Mouse (Mus musculus) activated CD4-positive, CD25-positive, alpha-beta regulatory T cell, adult 4 months (primary cell): ENCODE data around the gene Ncor2. TPM values are rescaled to one million over a fixed set of nuclear protein-coding genes. Genes with fewer than 3 reads are reported as not detected.

Source experiments
- ATAC-seq: one replicate; pipeline ENCODE4 v1.8.0; 2017
- polyA plus RNA-seq, 2 experiments: library from polyadenylated mRNA; unstranded; fragments of 100-300 nt; shearing (Covaris generic); gene quantifications; one replicate each; pipeline ENCODE4 v1.2.1; 2017

Ncor2 gene
- polyA plus RNA-seq, 2 experiments from 2014 or later: 2.9 to 8.0 TPM

- no peak for ATAC-seq
These were observed 53.8 kb downstream of the Ncor2 start for GRCm38 (mm10) chr5:125125219-125125618.

DNA sequence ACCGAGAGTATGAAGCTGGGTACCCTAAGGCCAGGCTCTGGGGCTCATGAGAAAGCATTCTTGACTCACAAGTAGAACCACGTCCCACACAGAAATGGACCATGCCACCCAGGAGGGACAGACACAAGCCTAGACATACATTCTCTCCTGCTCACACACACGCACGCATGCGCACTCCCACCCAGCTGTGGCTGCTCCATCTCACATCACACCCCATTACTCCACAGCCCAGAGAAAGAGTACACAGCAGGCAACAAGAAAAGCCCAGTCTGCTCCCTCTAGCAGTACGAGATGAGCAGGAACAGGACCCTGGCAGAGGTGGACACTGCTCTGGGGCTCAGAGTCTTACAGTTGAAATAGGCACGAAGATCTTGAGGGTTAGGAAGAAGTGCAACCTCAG is 55.0 kb downstream of the Ncor2 start:
- ATAC-seq: no peak

DNA sequence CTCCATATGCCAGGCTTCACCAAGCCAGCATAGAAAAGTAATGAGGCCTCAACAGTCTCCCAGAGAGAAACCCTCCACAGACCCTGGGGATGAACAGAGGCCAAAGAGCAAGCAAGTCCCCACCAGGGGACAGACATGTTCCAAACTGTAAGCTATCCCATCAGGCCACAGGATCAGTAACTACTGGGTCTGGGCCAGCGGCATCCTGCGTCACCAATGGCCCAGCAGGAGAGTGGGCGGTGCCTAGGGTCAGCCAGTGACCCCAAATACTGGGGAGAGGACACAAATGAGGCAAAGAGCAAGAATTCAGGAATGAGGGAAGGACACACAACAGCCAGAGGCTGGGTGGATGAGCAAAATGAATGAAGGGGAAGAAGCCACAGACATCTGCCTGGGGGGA is 55.8 kb downstream of the Ncor2 start:
- ATAC-seq: no peak

GRCm38 (mm10) chr5:125122546-125122945 is 56.5 kb downstream of the Ncor2 start:
- no peak for ATAC-seq

- no peak for ATAC-seq
These were observed 57.0 kb downstream of the Ncor2 start for GRCm38 (mm10) chr5:125122049-125122448.

- ATAC-seq: no peak
These were observed 58.3 kb downstream of the Ncor2 start for GRCm38 (mm10) chr5:125120517-125121303.

- no peak for ATAC-seq
These were observed 61.8 kb downstream of the Ncor2 start for GRCm38 (mm10) chr5:125117238-125117637.

DNA sequence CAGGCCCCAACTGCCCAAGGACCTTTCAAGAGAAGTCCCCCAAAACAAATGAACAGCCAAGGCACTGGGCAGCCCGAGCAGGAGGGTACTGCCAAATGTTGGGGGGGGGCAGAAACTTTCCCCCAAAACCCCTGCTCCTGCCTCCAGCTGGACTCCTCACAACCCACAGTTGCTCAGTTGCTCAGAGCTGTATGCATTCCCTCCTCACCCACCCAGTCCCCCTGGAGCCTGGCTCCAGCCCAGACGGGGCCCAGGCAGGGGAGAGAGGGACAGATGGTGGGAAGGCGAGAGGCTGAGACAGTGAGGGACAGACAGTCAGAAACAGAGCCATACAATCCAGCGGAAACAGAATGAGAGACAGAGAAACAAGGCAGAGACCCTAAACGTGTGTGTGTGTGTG is 66.0 kb downstream of the Ncor2 start:
- no peak for ATAC-seq

- no peak for ATAC-seq
These were observed 66.4 kb downstream of the Ncor2 start for GRCm38 (mm10) chr5:125112588-125112987.

GRCm38 (mm10) chr5:125111137-125111536 is 67.9 kb downstream of the Ncor2 start:
- ATAC-seq: no peak

DNA sequence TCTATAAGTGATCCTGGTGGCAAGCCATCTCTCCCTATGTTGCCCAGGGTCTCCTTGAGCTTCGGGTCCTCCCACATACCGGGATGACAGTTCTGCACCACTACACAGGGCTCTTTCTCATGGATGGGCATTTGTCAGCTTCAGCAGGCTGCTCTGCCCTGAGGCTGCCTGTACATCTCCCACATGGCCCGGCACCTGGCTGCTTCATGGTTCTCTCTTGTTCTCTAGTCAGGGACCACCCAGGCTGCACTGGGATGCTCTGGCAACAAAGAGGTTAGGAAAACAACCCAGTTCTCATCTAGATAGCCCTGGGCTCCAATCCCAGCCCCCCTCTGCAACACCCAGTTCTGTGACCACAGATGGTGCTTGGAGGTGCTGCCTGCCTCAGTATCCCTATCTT is 68.3 kb downstream of the Ncor2 start:
- no peak for ATAC-seq

- ATAC-seq: no peak
These were observed 68.8 kb downstream of the Ncor2 start for GRCm38 (mm10) chr5:125110196-125110595.

GRCm38 (mm10) chr5:125107011-125107651 is 71.9 kb downstream of the Ncor2 start:
- ATAC-seq: no peak

DNA sequence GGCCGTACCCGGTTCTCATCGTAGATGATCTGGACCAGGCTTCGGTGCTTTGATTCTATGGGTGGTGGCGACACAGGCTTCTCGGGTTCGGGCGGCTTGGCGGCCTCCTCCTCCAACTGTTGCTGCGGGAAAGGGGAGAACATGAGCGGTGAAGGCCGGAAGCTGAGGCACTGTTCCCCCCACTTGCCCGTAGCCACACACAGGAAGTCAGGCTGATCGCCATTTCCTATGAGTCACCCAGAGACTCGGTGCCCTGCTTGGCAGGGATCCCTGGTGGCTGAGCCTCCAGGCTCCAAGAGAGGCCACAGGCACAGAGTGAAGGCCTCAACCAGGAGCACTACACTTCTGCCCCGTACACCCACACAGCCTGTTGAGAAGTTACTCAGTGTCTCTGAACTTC is 72.8 kb downstream of the Ncor2 start:
- peak; percentile 99 for ATAC-seq

DNA sequence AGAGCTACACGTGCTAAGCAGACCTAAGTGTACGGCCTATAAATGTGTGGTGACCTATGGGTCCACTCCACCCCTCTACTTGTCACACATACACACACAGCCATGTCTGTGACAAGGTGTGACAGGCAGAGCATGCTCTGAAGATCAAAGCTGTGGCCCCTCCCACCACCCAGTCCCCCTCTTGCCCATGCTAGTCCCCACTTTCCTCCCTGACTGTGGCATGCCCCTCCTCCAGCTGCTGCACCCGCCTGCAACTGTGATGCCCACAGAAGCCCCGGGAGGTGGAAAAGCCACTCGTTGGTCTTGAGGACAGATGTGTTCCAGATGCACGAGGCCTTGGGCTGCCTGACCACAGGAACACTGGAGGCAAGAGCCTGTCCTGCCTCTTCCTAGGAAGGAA is 74.2 kb downstream of the Ncor2 start:
- ATAC-seq: no peak

GRCm38 (mm10) chr5:125103396-125103795 is 75.6 kb downstream of the Ncor2 start:
- no peak for ATAC-seq

DNA sequence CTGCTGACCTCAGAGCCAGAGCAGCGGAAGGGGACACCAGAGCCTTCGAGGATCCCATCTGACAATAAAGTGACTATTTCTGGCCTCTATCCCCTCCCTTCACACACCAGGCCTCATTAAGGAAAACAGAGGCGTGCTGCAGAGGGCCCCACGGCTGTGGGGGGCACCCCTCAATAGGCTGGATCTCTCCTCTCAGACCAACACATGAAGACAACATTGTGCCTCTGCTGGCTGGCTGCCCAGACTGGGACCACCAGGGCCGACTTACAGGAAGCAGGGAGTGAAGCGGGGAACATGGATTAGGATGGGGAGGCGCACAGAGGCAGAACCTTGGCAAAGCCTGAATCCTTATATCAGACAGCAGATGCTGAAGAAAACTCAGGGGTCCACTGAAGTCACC is 76.1 kb downstream of the Ncor2 start:
- ATAC-seq: no peak

- no peak for ATAC-seq
These were observed 76.7 kb downstream of the Ncor2 start for GRCm38 (mm10) chr5:125102352-125102751.

DNA sequence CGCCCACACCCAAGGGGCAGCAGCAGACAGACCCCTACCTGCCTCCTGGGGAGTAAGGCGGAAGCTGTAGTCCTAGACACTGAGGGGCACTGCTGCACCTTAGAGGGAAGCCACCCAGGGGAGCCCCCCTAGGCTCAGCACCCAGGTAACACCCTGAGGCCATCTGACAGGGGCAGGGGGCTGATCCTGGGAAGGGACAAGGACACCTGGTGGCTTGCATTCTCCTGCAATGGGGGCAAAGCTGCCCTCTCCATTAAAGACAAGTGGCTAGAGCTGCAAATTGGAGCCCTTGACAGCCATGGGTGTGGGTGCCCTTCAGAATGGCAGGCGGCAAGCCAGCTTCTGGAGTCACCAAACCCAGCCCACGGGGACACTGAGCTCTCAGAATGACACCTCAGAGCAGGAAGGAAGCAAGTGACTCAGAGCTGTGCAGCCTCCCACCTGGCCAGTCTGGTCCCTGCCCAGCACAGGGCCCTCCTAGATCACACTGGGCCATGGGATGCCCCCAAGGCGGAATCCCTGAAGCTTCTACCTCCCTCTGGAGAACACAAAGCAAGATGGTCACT is 79.2 kb downstream of the Ncor2 start:
- no peak for ATAC-seq

- ATAC-seq: no peak
These were observed 80.3 kb downstream of the Ncor2 start for GRCm38 (mm10) chr5:125098692-125099091.

GRCm38 (mm10) chr5:125096368-125096767 is 82.7 kb downstream of the Ncor2 start:
- ATAC-seq: no peak

DNA sequence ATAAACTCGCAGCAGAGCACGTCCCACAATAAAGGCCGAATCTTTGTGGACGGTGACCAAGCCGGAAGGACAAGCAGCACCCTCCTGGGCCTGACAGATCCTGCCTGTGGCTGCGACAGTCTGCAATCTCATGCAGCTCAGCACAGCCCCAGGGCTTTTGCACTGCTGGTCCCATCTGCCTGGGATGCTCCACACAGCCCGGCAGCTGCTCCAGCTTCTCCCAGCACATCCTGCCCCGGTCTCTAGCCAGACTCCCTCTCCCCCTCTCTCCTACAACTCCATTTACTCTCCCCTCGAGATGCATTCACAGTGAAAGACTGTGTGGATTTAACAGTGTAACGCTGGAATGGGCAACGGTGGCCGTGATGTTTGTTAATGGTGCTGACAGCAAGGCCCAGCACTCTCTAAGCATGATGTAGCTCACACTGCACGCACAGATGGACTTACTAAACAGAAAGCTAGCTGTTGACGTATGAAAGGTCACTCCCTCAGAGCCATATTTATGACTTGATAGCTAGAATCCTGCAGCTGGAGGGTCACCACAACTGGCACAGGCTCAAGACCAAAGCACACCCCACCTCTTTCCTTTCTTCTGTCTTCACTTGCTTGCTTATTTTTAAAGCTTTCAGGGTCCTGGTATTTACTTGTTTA is 83.4 kb downstream of the Ncor2 start:
- no peak for ATAC-seq

- no peak for ATAC-seq
These were observed 85.2 kb downstream of the Ncor2 start for GRCm38 (mm10) chr5:125093795-125094194.

- ATAC-seq: no peak
These were observed 90.9 kb downstream of the Ncor2 start for GRCm38 (mm10) chr5:125088076-125088475.
